Mouse (Mus musculus): ENCODE data around the gene 1600014C10Rik. TPM values are rescaled to one million over a fixed set of nuclear protein-coding genes. Genes with fewer than 3 reads are reported as not detected.

Gene 1600014C10Rik
- polyA plus RNA-seq, 1 experiment from 2014 or later, result 16.0 TPM

DNA sequence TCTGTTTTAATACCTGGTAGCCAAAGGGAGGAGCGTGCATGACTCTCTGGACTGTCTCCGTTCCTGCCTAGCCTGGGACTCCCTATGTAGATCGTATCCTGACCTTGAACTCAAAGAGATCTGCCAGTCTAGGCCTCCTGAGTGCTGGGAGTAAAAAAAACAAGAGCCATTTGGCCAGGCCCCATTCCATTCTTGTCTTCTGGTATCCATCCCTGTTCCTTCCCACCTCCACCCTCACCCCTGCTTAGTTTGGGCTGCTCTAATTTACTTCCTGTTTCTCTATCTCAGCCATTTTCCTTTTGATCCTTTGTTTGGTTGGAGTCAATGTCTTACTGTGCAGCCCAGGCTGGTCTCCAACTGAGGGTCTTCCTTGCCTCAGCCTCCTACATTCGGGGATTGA, 59.4 kb downstream of the 1600014C10Rik start:
- Histone ChIP-seq H3K27me3 (replicated peaks; ENCODE audit: insufficient read depth, low read length) (no peaks in the 10 kb centered on the region), H3K9me3 (ENCODE audit: low read length) (no peaks in the 10 kb centered on the region), H3K4me3 (ENCODE audit: low read depth, low read length) (no peak overlapping the region), H3K4me2 (replicated peaks; ENCODE audit: low read depth, low read length) (no peak overlapping the region), H3K4me1 (ENCODE audit: insufficient read depth, low read depth, low read length) (no peaks in the 10 kb centered on the region), H3K27ac (ENCODE audit: low read length) (no peak overlapping the region), H3K9ac (replicated peaks; ENCODE audit: low read depth) (no peak overlapping the region), H3K36me3 (ENCODE audit: insufficient read depth, low read length) (no peaks in the 10 kb centered on the region)
- 81% methylated on average over 4 of the region's 4 CpGs for WGBS
- TF ChIP-seq EP300 (IDR thresholded peaks at IDR 0.05), result no peak
- TF ChIP-seq CTCF (IDR thresholded peaks at IDR 0.05), result no peak
- DNase-seq (ENCODE audit: low spot score) (no peak), ATAC-seq (no peak)

Other genes with a start within 250 kb of the 1600014C10Rik start
- 32.8 and 33.9 TPM in 2 replicates for gene Uri1, start 159.7 kb upstream of the 1600014C10Rik start, polyA plus RNA-seq (2015; fragmentation: Nextera tagmentation; extraction: Ambion mirVana)
- 2.9 and 3.6 TPM in 2 replicates for gene Ccne1, start 75.7 kb upstream of the 1600014C10Rik start, polyA plus RNA-seq (2015; fragmentation: Nextera tagmentation; extraction: Ambion mirVana)
- gene Plekhf1, start 44.8 kb downstream of the 1600014C10Rik start, polyA plus RNA-seq (2015; fragmentation: Nextera tagmentation; extraction: Ambion mirVana), result 2.5 and 3.9 TPM in 2 replicates
- 28.3 and 28.5 TPM in 2 replicates for gene Pop4, start 88.2 kb downstream of the 1600014C10Rik start, polyA plus RNA-seq (2015; fragmentation: Nextera tagmentation; extraction: Ambion mirVana)